Mouse (Mus musculus) ES-Bruce4 (cell line): ENCODE results near the gene Klhl9. TPM values are rescaled to one million over a fixed set of nuclear protein-coding genes. Genes with fewer than 3 reads are reported as not detected.

Source experiments
- H3K27ac ChIP-seq: 2 replicates; pipeline ENCODE4 v1.5.1; 2012; ENCODE audit warnings: low read length, inconsistent platforms; ENCODE audit not compliant: insufficient read depth
- H3K27me3 ChIP-seq: 2 replicates; pipeline ENCODE4 v1.6.1; 2012; ENCODE audit warnings: mild to moderate bottlenecking, low read length, inconsistent platforms; ENCODE audit not compliant: control insufficient read depth, poor library complexity, insufficient read depth, severe bottlenecking
- H3K36me3 ChIP-seq: 2 replicates; pipeline ENCODE4 v1.6.1; 2012; ENCODE audit warnings: inconsistent platforms, mild to moderate bottlenecking, low read length, moderate library complexity; ENCODE audit not compliant: control insufficient read depth, poor library complexity, insufficient read depth, severe bottlenecking
- H3K4me1 ChIP-seq: one replicate; pipeline ENCODE4 v1.8.1; 2011; ENCODE audit warnings: low read length; ENCODE audit not compliant: control insufficient read depth, insufficient read depth
- H3K4me3 ChIP-seq: 2 replicates; pipeline ENCODE4 v1.5.1; 2011; ENCODE audit warnings: low read depth, mild to moderate bottlenecking, low read length
- H3K9ac ChIP-seq: 2 replicates; pipeline ENCODE4 v1.6.1; 2012; ENCODE audit warnings: low read depth, mild to moderate bottlenecking, inconsistent platforms; ENCODE audit not compliant: poor library complexity, severe bottlenecking
- H3K9me3 ChIP-seq: replicated peaks from 2 replicates; pipeline ENCODE4 v1.6.1; 2012; ENCODE audit warnings: mild to moderate bottlenecking, low read length, inconsistent platforms; ENCODE audit not compliant: control insufficient read depth, poor library complexity, insufficient read depth, severe bottlenecking
- CTCF ChIP-seq: IDR thresholded peaks from one replicate; pipeline ENCODE4 v1.8.1; 2011; ENCODE audit warnings: low read depth, low read length
- EP300 ChIP-seq: IDR thresholded peaks from 2 replicates; pipeline ENCODE4 v1.6.1; 2011; ENCODE audit warnings: low read depth, low read length; ENCODE audit not compliant: insufficient read depth
- POLR2A ChIP-seq: IDR thresholded peaks from one replicate; pipeline ENCODE4 v1.8.1; 2011; ENCODE audit warnings: low read length; ENCODE audit not compliant: insufficient read depth
- polyA plus RNA-seq: library from polyadenylated mRNA; stranded (reverse); fragments of >200 nt; gene quantifications from 2 replicates; pipeline ENCODE4 v1.2.4, GENCODE M21; 2011; ENCODE audit warnings: low read depth; ENCODE audit not compliant: missing spikeins, insufficient read depth, insufficient read length

Gene Klhl9
- polyA plus RNA-seq, 1 experiment, result 83.1 TPM

GRCm38 (mm10) chr4:88691259-88691658, 31.0 kb downstream of the Klhl9 start, which contains the start of gene Ifnab:
TSS of gene Ifnab (minus strand) at chr4:88691359.
- no peak within 1 kb of the TSS for H3K4me3 ChIP-seq
- no peak within 1 kb of the TSS for H3K27ac ChIP-seq
- H3K36me3 ChIP-seq, result no peaks in the 10 kb centered on the region
- H3K9me3 ChIP-seq, result no peaks in the 10 kb centered on the region; the same call in 1 of the 2 replicates
- H3K27me3 ChIP-seq, result no peaks in the 10 kb centered on the region; the same call in 1 of the 2 replicates
- TF ChIP-seq POLR2A (no peak), CTCF (no peak), EP300 (no peak)
- H3K9ac ChIP-seq, result no peak within 1 kb of the TSS
- H3K4me1 ChIP-seq, result no peaks in the 10 kb centered on the region

DNA sequence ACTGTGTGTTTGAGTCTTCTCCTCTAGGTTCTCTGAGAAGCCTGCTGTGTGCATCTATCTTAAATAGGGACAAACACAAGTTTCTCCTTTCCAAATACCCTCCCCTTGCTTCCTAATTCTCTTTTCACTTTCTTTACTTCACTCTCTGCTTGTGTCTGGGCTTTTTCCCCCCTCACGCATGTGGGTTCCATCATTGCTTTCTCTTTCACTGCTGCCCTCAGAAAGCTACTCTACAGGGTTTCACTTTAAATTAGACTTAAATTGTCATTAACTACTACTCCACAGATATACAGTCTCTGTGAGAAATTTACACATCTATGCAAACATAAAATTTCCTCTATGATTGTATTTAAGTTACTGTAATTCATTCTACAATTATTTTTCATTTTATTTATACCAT, 38.5 kb downstream of the Klhl9 start, which contains the start of gene Ifna2:
Gene Ifna2 (minus strand): TSS at position 101 of the 400 bp plus-strand sequence.
- Histone ChIP-seq H3K27ac (no peak within 1 kb of the TSS), H3K4me1 (no peaks in the 10 kb centered on the region), H3K9ac (no peak within 1 kb of the TSS), H3K9me3 (no peaks in the 10 kb centered on the region; the same call in 1 of the 2 replicates), H3K4me3 (no peak within 1 kb of the TSS), H3K27me3 (no peaks in the 10 kb centered on the region), H3K36me3 (no peaks in the 10 kb centered on the region)
- TF ChIP-seq CTCF (no peak), EP300 (no peak), POLR2A (no peak)

DNA sequence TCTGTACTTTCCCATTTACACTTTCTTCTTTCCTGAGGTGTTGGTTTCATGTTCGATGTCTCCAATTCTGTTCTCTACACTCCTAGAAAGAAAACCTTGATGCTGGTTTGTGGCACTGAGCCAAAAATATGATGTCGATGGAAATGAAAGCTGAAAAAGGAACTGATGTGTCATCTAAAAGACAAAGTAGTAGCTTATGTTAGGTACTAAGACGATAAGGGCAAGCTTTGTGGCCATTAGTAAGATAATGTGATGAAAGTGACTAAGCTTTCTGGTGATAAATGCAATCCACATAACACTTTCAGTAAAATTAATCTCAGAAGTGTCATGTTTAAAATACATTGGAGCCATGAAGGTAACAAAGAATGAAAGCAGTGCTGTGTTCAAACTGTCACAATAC, 40.9 kb downstream of the Klhl9 start:
- Histone ChIP-seq H3K27ac (no peak overlapping the region), H3K9ac (no peak overlapping the region), H3K9me3 (no peaks in the 10 kb centered on the region), H3K36me3 (no peaks in the 10 kb centered on the region), H3K27me3 (no peaks in the 10 kb centered on the region), H3K4me1 (no peaks in the 10 kb centered on the region), H3K4me3 (no peak overlapping the region)
- TF ChIP-seq CTCF (no peak), POLR2A (no peak), EP300 (no peak)

DNA sequence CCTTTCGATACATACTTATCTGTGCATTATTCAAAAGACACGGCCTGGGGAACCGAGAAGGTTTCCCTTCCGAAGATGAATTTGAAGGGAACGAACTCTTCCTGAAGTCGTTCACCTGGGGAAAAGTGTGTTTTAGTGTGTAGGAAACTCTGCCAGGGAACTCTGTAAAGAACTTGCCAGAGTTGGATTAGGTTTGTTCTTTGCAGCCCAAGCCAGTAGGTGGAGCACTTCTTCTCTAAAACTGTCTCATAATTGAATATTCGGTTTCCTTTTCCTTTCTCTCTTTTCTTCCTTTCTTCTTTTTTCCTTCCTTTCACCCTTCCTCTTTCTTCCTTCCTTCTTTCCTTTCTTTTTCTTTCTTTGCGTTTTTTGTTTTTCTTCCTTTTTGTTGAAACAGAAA, 41.9 kb downstream of the Klhl9 start:
- Histone ChIP-seq H3K4me1 (no peaks in the 10 kb centered on the region), H3K36me3 (no peaks in the 10 kb centered on the region)
- TF ChIP-seq CTCF (no peak), EP300 (no peak), POLR2A (no peak)

DNA sequence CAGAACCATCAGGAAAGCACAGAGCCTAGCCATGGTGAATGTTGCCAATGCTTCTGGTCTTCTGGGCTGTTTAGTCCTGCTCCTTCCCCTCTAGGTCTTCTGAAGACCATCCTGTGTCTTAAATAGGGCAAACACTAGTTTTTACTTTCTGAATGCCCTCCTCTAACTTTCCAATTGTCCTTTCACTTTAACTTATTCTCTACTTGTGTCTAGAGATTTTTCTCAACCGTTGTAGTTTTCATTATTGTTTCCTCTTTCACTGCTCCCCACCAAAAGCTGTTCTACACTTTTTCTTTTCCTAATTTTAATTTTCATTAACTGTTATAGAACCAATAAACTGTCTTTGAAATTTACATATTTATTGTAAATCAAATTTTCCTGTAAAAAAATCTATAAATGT, 45.4 kb downstream of the Klhl9 start, which contains the start of gene Ifna16:
Gene Ifna16 (minus strand): TSS at position 101 of the 400 bp plus-strand sequence.
- Histone ChIP-seq H3K4me1 (no peaks in the 10 kb centered on the region), H3K9me3 (no peaks in the 10 kb centered on the region), H3K36me3 (no peaks in the 10 kb centered on the region), H3K4me3 (no peak within 1 kb of the TSS), H3K9ac (no peak within 1 kb of the TSS), H3K27ac (no peak within 1 kb of the TSS), H3K27me3 (no peaks in the 10 kb centered on the region)
- TF ChIP-seq POLR2A (no peak), CTCF (no peak), EP300 (no peak)

More for the DNA sequence above, 41.9 kb downstream of the Klhl9 start:
- Histone ChIP-seq H3K27me3 (no peaks in the 10 kb centered on the region), H3K9me3 (no peaks in the 10 kb centered on the region), H3K9ac (no peak overlapping the region), H3K27ac (no peak overlapping the region), H3K4me3 (no peak overlapping the region)

Other genes with a start within 250 kb of the Klhl9 start
- not detected in 2 replicates for gene Ifnb1, start 199.7 kb downstream of the Klhl9 start, polyA plus RNA-seq
- gene Ifna15, start 164.2 kb downstream of the Klhl9 start, polyA plus RNA-seq, result not detected in 2 replicates
- not detected in 2 replicates for gene Ifna14, start 150.7 kb downstream of the Klhl9 start, polyA plus RNA-seq
- not detected in 2 replicates for gene Ifna9, start 130.1 kb downstream of the Klhl9 start, polyA plus RNA-seq
- gene Ifna12, start 119.1 kb downstream of the Klhl9 start, polyA plus RNA-seq, result not detected in 2 replicates
- gene C87499, start 88.1 kb downstream of the Klhl9 start, polyA plus RNA-seq, result not detected in 2 replicates
- gene Ifna13, start 78.0 kb downstream of the Klhl9 start, polyA plus RNA-seq, result not detected in 2 replicates
- gene Ifna16, start 45.5 kb downstream of the Klhl9 start, polyA plus RNA-seq, result not detected in 2 replicates
- gene Ifna2, start 38.6 kb downstream of the Klhl9 start, polyA plus RNA-seq, result not detected in 2 replicates
- not detected in 2 replicates for gene Ifnab, start 31.1 kb downstream of the Klhl9 start, polyA plus RNA-seq
- not detected in 2 replicates for gene Gm26566, start 660 bp downstream of the Klhl9 start, polyA plus RNA-seq
- gene Gm13271, start 32.4 kb upstream of the Klhl9 start, polyA plus RNA-seq, result not detected in 2 replicates
- not detected in 2 replicates for gene Gm13283, start 37.7 kb upstream of the Klhl9 start, polyA plus RNA-seq
- not detected in 2 replicates for gene Gm13290, start 51.4 kb upstream of the Klhl9 start, polyA plus RNA-seq
- not detected in 2 replicates for gene Gm13289, start 54.5 kb upstream of the Klhl9 start, polyA plus RNA-seq
- gene Gm13272, start 57.4 kb upstream of the Klhl9 start, polyA plus RNA-seq, result not detected in 2 replicates
- not detected in 2 replicates for gene Ifnz, start 59.7 kb upstream of the Klhl9 start, polyA plus RNA-seq
- not detected in 2 replicates for gene Gm13276, start 63.2 kb upstream of the Klhl9 start, polyA plus RNA-seq
- gene Gm13277, start 66.2 kb upstream of the Klhl9 start, polyA plus RNA-seq, result not detected in 2 replicates
- gene Gm13278, start 69.1 kb upstream of the Klhl9 start, polyA plus RNA-seq, result not detected in 2 replicates
- not detected in 2 replicates for gene Gm13275, start 72.0 kb upstream of the Klhl9 start, polyA plus RNA-seq
- not detected in 2 replicates for gene Gm13279, start 74.9 kb upstream of the Klhl9 start, polyA plus RNA-seq
- gene Gm13285, start 77.2 kb upstream of the Klhl9 start, polyA plus RNA-seq, result not detected in 2 replicates
- gene Gm13287, start 80.8 kb upstream of the Klhl9 start, polyA plus RNA-seq, result not detected in 2 replicates
- gene Gm13288, start 83.1 kb upstream of the Klhl9 start, polyA plus RNA-seq, result not detected in 2 replicates
- gene Ifna7, start 93.8 kb upstream of the Klhl9 start, polyA plus RNA-seq, result not detected in 2 replicates
- not detected in 2 replicates for gene Ifna11, start 97.5 kb upstream of the Klhl9 start, polyA plus RNA-seq
- gene Ifna6, start 105.0 kb upstream of the Klhl9 start, polyA plus RNA-seq, result not detected in 2 replicates
- not detected in 2 replicates for gene Ifna5, start 113.1 kb upstream of the Klhl9 start, polyA plus RNA-seq
- gene Ifna4, start 119.4 kb upstream of the Klhl9 start, polyA plus RNA-seq, result not detected in 2 replicates
- not detected in 2 replicates for gene Ifna1, start 127.6 kb upstream of the Klhl9 start, polyA plus RNA-seq
- gene Ifne, start 157.7 kb upstream of the Klhl9 start, polyA plus RNA-seq, result not detected in 2 replicates